Mouse (Mus musculus) left cerebral cortex, postnatal 36 days (tissue): ENCODE data around the gene Trim39. TPM values are rescaled to one million over a fixed set of nuclear protein-coding genes. Genes with fewer than 3 reads are reported as not detected.

Experiments used
- DNase-seq, 2 experiments: peaks; one replicate each; pipeline ENCODE4 v3.0.0; 2021 to 2022; ENCODE audit warnings: low spot score in 2 of 2, mixed read lengths in 1 of 2
- intact Hi-C: fragments of 180-260 bp; cut with DNase I; formaldehyde crosslinking; loops from one replicate; pipeline ENCODE4 v1.15.1; 2025
- total RNA-seq, 2 experiments: library from RNA; stranded (reverse); gene quantifications; 2 replicates each; pipeline ENCODE4 v1.2.3; 2021

The Trim39 gene
- 10 to 100 TPM; 18.9 to 25.2 TPM for total RNA-seq

DNA sequence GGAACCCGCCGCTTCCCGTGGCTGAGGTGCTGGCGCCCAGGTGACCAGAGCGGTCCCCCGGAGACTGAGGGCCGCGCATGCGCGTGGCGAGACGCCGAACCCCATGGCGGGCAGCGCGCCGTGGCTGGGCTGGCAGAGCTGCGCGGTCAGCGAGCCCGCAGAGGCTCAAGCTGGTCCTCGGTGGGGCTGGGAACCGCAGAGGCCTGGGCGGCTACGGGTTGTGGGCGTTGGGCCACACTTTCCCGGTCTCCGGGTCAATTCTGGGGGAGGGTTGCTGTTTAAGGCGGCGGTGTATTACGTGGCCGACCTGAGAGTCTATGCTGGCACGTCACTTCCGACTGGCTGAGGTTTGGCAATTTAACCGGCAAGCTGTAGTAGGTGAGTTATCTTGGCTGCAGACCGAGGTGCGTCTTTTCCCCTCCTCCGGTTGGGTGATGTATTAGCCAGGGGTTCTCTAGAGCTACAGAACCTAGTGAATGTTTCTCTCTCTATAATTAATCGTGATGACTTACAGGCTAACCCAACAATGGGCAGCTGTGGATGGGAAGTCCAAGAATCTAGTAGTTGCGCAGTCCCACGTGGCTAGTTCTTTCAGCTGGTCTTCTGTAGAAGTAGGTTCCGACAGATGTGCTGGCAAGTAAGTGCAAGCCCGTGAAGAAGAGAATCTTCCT is at the start of gene Trim39:
Gene Trim39, minus strand, starts transcription at position 662 of the 671 bp plus-strand sequence.
- intact Hi-C loops: loop anchor here (1.0 kb wide), 1 partner anchor 14 kb away; no protein-coding TSS in a partner anchor
- DNase-seq: peak; percentile 94

DNA sequence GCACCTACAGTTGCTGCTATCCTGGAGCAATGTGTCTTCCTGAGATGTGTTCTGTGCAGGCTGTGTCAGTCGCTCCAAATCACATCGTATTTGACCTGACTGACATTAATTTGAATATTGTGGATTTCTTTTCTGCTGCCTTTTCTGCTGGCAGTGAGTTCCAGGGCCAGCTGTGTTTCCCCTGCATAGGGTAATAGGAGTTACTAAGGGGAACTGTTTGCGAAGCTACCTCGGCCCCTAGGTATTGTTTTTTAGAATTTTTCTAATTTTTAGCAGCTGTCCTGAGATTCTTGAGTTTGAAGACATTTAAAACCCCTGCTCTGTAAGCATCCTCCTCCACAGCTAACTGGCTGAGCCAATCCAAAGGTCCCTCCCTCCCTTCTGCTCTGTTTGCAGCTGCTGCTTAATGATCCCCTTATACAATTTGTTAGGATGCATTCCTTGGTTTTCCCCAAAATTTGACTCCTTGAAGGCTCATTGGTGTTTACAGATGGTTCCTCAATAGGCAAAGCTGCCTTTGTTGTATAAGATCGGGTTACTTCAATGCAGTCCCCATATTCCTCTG is 43.7 kb upstream of the Trim39 start:
- DNase-seq: no peak
- intact Hi-C loops: no loop called here

GRCm38 (mm10) chr17:36315041-36315688 is 43.1 kb upstream of the Trim39 start:
- DNase-seq: peak; percentile 78 to 81
- intact Hi-C loops: no loop called here

- peak; percentile 8 to 15 for DNase-seq
- intact Hi-C loops: no loop called here
These were observed 42.5 kb upstream of the Trim39 start for GRCm38 (mm10) chr17:36314511-36314910.

DNA sequence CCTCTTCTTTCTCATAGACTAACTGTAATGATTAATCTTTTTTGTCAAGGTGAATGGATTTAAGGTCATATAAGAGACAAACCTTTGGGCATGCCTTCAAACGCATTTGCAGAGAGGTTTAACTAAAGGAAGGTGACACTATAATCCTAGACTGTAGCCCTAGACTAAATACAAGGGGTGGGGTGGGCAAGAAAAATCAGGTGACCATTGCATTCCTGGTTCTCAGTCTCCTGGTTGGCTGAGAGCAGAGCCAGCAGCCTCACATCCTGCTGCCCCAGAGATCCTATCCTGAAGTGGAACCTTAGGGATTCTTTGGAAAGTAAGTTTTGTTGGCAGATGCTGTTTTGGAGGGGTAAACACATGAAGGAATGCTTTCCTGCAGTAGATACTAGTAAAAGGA is 37.2 kb upstream of the Trim39 start:
- intact Hi-C loops: loop anchor here (5.0 kb wide), 2 partner anchors 48 to 108 kb away; no protein-coding TSS in a partner anchor
- no peak for DNase-seq

DNA sequence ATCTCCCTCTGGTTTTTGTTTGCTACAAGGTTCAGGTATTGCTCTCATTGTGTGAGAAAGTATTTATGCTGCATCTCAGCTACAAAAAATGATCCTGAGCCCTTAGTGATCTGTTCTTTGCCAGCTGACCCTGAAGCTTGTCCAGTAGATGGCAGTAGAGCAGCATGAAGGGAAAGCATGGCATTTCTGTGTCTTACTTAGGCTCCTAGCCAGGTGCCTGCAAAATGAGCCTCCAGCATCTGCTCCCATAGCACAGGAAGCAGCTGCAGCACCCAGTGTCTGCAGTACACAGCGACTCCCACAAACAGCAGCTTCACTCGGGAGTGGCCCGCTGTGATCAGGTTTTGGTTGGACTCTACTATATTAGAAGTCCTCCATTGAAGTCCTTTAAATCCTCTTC is 36.8 kb upstream of the Trim39 start:
- intact Hi-C loops: loop anchor here (5.0 kb wide), 2 partner anchors 48 to 108 kb away; no protein-coding TSS in a partner anchor
- peak; percentile 63 to 66 for DNase-seq

- no peak for DNase-seq
- intact Hi-C loops: no loop called here
These were observed 14.3 kb upstream of the Trim39 start, which contains the start of gene H2-M10.2 for GRCm38 (mm10) chr17:36286390-36286789. Gene H2-M10.2 (minus strand): TSS chr17:36286490.

- no peak for DNase-seq
- intact Hi-C loops: no loop called here
These were observed 9.6 kb upstream of the Trim39 start for GRCm38 (mm10) chr17:36281521-36282245.

GRCm38 (mm10) chr17:36274776-36275175 is 2.7 kb upstream of the Trim39 start:
- intact Hi-C loops: no loop called here
- no peak for DNase-seq

- DNase-seq: no peak
- intact Hi-C loops: no loop called here
These were observed 1.7 kb upstream of the Trim39 start for GRCm38 (mm10) chr17:36273796-36274195.

DNA sequence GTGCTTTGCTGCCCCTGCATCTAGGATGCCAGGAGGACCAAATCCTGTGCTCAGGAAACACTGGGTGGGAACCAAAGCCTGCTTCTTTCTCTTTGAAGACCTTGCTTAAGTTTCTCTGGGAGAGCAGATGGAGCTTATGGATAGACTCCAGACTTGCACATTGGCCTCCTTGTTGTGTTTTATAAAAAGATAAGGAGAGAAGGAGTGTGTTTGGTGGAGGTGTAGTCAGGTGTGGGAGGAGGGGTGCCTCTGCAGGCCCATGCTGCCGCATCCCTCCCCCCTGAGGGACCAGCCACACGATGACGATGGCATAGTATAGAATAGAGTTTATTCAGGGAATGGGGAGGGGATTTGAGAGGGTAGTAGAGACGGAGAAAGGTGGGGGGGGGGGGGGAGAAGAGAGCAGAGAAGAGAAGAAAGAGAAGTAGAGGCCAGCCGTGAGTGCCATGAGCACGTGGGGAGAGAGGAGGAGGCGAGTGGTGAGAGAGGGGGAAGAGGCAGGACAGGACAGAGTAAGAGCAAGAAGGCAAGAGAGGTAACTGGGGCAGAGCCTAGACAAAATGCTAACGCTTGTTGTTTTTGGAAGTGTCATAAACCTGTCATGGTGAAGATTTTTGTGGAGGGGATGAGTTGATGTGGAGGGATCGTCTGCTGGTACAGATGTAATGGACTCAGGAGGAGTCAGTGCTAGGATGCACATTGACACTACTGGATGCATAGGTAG is 758 bp upstream of the Trim39 start:
- no peak for DNase-seq
- intact Hi-C loops: no loop called here

GRCm38 (mm10) chr17:36270956-36271585 is 976 bp downstream of the Trim39 start:
- intact Hi-C loops: loop anchor here (1.0 kb wide), 1 partner anchor 14 kb away; no protein-coding TSS in a partner anchor
- DNase-seq: peak; percentile 95 to 96

DNA sequence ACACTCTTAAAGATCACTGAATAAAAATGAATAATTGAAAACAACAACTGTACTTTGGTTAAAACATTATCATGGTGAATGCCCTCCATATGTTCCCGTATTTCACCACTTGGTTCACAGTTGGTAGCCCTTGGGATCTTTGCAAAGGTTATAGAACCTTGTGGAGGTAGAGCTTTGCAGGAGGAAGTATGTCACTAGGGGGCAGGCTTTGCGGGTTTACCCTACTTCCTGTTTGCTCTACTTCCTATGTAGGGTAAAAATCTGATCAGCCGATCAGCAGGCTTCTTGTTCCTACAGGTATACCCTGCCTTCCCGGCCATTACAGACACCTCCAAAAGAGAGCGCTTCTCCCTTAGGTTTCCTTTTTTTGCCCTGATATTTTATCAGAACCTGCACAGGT is 6.2 kb downstream of the Trim39 start:
- intact Hi-C loops: no loop called here
- no peak for DNase-seq

DNA sequence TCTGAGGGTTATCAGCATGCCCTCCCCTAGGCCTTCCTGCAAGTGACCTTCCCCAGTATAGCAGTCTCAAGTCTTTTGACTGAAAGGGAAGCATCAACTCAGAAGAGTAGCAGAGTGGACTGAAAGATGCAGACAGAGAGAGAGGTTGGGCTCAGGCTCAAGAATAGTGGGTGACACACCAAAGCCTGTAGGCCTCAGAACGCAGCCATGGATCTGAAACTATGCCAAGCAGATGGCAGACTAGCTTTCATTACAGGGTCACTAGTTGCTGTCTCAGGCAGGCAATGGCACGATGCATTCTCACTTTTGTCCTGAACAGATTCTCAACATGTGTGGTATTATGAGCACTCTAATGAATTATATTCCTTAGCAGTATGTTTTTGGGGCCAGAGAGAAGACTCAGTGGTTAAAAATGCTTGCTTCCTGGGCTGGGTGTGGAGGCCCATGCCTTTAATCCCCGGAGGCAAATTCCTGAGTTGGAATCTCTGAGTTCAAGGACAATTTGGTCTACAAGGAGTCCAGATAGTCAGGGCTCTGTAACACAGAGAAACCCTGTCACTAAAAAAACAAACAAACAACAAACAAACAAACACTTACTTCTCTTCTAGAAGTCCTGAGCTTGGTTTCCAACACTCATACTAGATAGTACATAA is 7.6 kb downstream of the Trim39 start:
- no peak for DNase-seq
- intact Hi-C loops: no loop called here

DNA sequence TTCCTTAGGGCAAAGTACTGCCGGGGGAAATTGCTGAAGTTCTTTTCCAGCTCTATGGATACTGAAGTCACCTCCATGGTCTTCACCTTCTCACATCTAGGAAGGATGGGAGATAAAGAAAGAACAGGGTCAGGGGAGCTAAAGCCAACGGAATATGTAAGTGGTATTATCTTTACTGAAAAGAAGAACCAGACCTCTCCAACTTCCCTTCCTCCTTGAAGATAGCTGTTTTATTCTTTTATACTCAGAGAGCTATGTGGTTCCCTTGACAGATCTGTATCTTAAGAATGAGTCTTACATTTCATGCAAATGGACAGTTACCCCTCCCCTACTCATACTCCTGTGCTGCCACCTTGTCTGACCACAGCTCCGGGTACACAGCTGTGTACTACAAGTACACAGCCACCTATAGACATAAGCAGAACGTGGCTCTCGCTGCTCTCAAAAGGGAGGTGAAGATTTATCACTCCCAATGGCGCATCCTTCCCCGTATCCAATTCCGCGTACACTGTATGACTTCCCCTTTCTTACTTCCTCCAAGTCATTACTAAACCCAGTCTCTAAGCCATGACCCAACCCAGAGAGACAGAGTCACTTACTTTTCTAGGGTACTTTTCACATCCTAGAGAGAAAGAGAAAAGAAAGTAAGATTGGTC is 10.4 kb downstream of the Trim39 start:
- no peak for DNase-seq
- intact Hi-C loops: no loop called here

DNA sequence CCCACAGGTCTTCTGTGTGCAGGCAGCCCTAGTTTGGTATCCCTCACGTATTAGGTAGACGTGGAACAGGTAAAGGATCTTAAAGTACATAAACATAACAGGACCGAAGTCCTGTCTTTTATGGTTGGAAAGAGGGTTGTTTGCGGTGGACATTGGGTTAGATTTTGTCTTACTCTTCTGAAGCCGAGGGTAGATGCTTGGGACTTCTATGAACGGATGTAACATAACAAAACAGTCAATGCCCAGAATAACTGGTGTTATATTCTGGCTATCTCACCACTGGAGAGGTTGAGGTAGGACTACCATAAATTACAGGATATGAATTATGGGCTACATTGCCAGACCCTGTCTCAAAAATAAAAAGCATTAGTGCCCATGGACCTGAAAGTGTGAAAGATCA is 14.1 kb downstream of the Trim39 start, which contains the start of gene Rpp21:
Gene Rpp21, minus strand, starts transcription at position 101 of the 400 bp plus-strand sequence.
- intact Hi-C loops: loop anchor here (1.0 kb wide), 1 partner anchor 13 kb away; no protein-coding TSS in a partner anchor
- no peak for DNase-seq

DNA sequence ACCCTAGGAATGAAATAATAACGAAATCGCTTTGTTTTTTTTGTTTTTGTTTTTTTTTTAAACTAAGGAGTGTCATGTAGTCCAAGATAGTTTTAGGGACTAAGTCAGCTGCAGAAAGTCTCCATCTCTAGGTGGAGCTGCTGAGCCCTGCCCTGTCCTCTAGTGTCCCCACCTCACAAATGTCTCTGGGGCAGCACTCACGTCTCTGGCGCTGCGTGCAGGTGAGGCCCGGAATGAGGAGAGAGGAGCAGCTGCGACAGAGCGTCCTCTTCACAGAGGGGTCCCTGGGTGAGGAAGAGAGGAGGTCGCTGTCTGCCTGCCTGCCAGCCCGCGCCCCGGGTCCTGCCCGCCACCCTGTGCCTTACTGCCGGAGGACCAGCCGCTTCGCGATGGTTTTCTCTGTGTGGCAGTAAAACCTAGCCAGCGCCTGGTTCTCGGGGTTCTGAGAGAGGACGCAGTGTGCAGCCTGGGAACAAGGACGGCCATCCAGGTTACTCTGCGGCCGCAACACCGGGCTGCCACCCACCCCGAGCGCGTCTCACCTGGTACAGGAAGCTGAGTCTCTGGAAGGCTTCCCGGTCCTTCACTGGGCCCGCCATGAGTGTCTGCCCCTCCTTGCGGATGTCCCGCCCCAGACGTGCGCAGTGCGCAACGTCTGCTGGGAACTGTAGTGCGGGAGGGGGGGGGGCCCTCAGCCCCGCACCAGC is 14.7 kb downstream of the Trim39 start:
- DNase-seq: peak; percentile 85 to 86
- intact Hi-C loops: loop anchor here (1.0 kb wide), 1 partner anchor 14 kb away; no protein-coding TSS in a partner anchor
